Mouse (Mus musculus): ENCODE data around the gene Cstl1. TPM values are rescaled to one million over a fixed set of nuclear protein-coding genes. Genes with fewer than 3 reads are reported as not detected.
"Not testable (repeated sequence)": the region's sequence is repeated elsewhere in the genome, so short reads cannot be mapped to it uniquely, and the experiment has no call there.

Cstl1 gene
- polyA plus RNA-seq, 1 experiment, result not detected

- no peak overlapping the region for H3K27ac ChIP-seq (ENCODE audit: insufficient read depth, low read depth, low read length)
- no peaks in the 10 kb centered on the region for H3K4me1 ChIP-seq (ENCODE audit: control insufficient read depth, insufficient read depth, low read length)
- no peak overlapping the region for H3K4me3 ChIP-seq (ENCODE audit: insufficient read depth, low read length)
- no peak for TF ChIP-seq CTCF (IDR thresholded peaks at IDR 0.05; ENCODE audit: low read depth, low read length)
- TF ChIP-seq POLR2A (IDR thresholded peaks at IDR 0.05; ENCODE audit: borderline replicate concordance, low read depth, low read length), result no peak
Measured at GRCm38 (mm10) chr2:148743846-148744407, 6.2 kb upstream of the Cstl1 start.

GRCm38 (mm10) chr2:148751893-148752813, 2.0 kb downstream of the Cstl1 start:
- TF ChIP-seq CTCF (IDR thresholded peaks at IDR 0.05; ENCODE audit: low read depth, low read length) (no peak), POLR2A (IDR thresholded peaks at IDR 0.05; ENCODE audit: borderline replicate concordance, low read depth, low read length) (no peak)
- H3K27ac ChIP-seq (ENCODE audit: insufficient read depth, low read depth, low read length), result no peak overlapping the region
- peak overlapping the region; percentile 53 for H3K4me3 ChIP-seq (ENCODE audit: insufficient read depth, low read length)
- H3K4me1 ChIP-seq (ENCODE audit: control insufficient read depth, insufficient read depth, low read length), result peaks cover 12% of the 10 kb centered on the region

- Histone ChIP-seq H3K4me1 (ENCODE audit: control insufficient read depth, insufficient read depth, low read length) (peaks cover 12% of the 10 kb centered on the region), H3K27ac (ENCODE audit: insufficient read depth, low read depth, low read length) (no peak overlapping the region), H3K4me3 (ENCODE audit: insufficient read depth, low read length) (no peak overlapping the region)
- TF ChIP-seq CTCF (IDR thresholded peaks at IDR 0.05; ENCODE audit: low read depth, low read length) (no peak), POLR2A (IDR thresholded peaks at IDR 0.05; ENCODE audit: borderline replicate concordance, low read depth, low read length) (no peak)
Measured at GRCm38 (mm10) chr2:148754310-148754846, 4.2 kb downstream of the Cstl1 start.

- Histone ChIP-seq H3K4me1 (ENCODE audit: control insufficient read depth, insufficient read depth, low read length) (peaks cover 9% of the 10 kb centered on the region), H3K27ac (ENCODE audit: insufficient read depth, low read depth, low read length) (peak overlapping the region; percentile 46), H3K4me3 (ENCODE audit: insufficient read depth, low read length) (no peak overlapping the region)
- TF ChIP-seq POLR2A (IDR thresholded peaks at IDR 0.05; ENCODE audit: borderline replicate concordance, low read depth, low read length), result no peak
- TF ChIP-seq CTCF (IDR thresholded peaks at IDR 0.05; ENCODE audit: low read depth, low read length), result no peak
Measured at GRCm38 (mm10) chr2:148763648-148764388, 13.7 kb downstream of the Cstl1 start.

- not testable (repeated sequence) for H3K4me3 ChIP-seq (ENCODE audit: insufficient read depth, low read length); H3K27ac ChIP-seq (ENCODE audit: insufficient read depth, low read depth, low read length)
Measured at GRCm38 (mm10) chr2:148771397-148771796, 21.2 kb downstream of the Cstl1 start, which contains the start of gene Cst11. Cst11 (minus strand) TSS chr2:148771497.

GRCm38 (mm10) chr2:148781709-148782108, 31.6 kb downstream of the Cstl1 start, which contains the start of gene 8030411F24Rik:
8030411F24Rik (plus strand) TSS chr2:148782009.
- Histone ChIP-seq H3K4me1 (ENCODE audit: control insufficient read depth, insufficient read depth, low read length) (no peaks in the 10 kb centered on the region), H3K27ac (ENCODE audit: insufficient read depth, low read depth, low read length) (no peak within 1 kb of the TSS), H3K4me3 (ENCODE audit: insufficient read depth, low read length) (no peak within 1 kb of the TSS)
- TF ChIP-seq CTCF (IDR thresholded peaks at IDR 0.05; ENCODE audit: low read depth, low read length) (no peak), POLR2A (IDR thresholded peaks at IDR 0.05; ENCODE audit: borderline replicate concordance, low read depth, low read length) (no peak)

More at GRCm38 (mm10) chr2:148771397-148771796, 21.2 kb downstream of the Cstl1 start, which contains the start of gene Cst11:
- H3K4me1 ChIP-seq (ENCODE audit: control insufficient read depth, insufficient read depth, low read length), result not testable (repeated sequence)

GRCm38 (mm10) chr2:148789142-148789541, 39.0 kb downstream of the Cstl1 start, which contains the start of gene Cst12:
Cst12 (plus strand) TSS chr2:148789361.
- no peak within 1 kb of the TSS for H3K27ac ChIP-seq (ENCODE audit: insufficient read depth, low read depth, low read length)
- H3K4me3 ChIP-seq (ENCODE audit: insufficient read depth, low read length), result no peak within 1 kb of the TSS
- TF ChIP-seq CTCF (IDR thresholded peaks at IDR 0.05; ENCODE audit: low read depth, low read length) (no peak), POLR2A (IDR thresholded peaks at IDR 0.05; ENCODE audit: borderline replicate concordance, low read depth, low read length) (no peak)
- no peaks in the 10 kb centered on the region for H3K4me1 ChIP-seq (ENCODE audit: control insufficient read depth, insufficient read depth, low read length)

- Histone ChIP-seq H3K4me1 (ENCODE audit: control insufficient read depth, insufficient read depth, low read length) (no peaks in the 10 kb centered on the region), H3K27ac (ENCODE audit: insufficient read depth, low read depth, low read length) (no peak within 1 kb of the TSS), H3K4me3 (ENCODE audit: insufficient read depth, low read length) (no peak within 1 kb of the TSS)
- no peak for TF ChIP-seq POLR2A (IDR thresholded peaks at IDR 0.05; ENCODE audit: borderline replicate concordance, low read depth, low read length)
- no peak for TF ChIP-seq CTCF (IDR thresholded peaks at IDR 0.05; ENCODE audit: low read depth, low read length)
Measured at GRCm38 (mm10) chr2:148798485-148798884, 48.3 kb downstream of the Cstl1 start, which contains the start of gene Cst8. Cst8 (plus strand) TSS chr2:148798785.

- H3K4me1 ChIP-seq (ENCODE audit: control insufficient read depth, insufficient read depth, low read length), result no peaks in the 10 kb centered on the region
- no peak overlapping the region for H3K27ac ChIP-seq (ENCODE audit: insufficient read depth, low read depth, low read length)
- TF ChIP-seq POLR2A (IDR thresholded peaks at IDR 0.05; ENCODE audit: borderline replicate concordance, low read depth, low read length), result no peak
- TF ChIP-seq CTCF (IDR thresholded peaks at IDR 0.05; ENCODE audit: low read depth, low read length), result no peak
- H3K4me3 ChIP-seq (ENCODE audit: insufficient read depth, low read length), result no peak overlapping the region
Measured at GRCm38 (mm10) chr2:148801491-148801921, 51.3 kb downstream of the Cstl1 start.

Other genes with a start within 250 kb of the Cstl1 start
- gene Nxt1, start 77.8 kb upstream of the Cstl1 start, polyA plus RNA-seq (2012; ENCODE audit: insufficient read depth, insufficient read length, missing spikeins), result 20.7 and 22.8 TPM in 2 replicates
- gene Gzf1, start 69.3 kb upstream of the Cstl1 start, polyA plus RNA-seq (2012; ENCODE audit: insufficient read depth, insufficient read length, missing spikeins), result 18.5 and 20.2 TPM in 2 replicates
- gene Napb, start 17.9 kb upstream of the Cstl1 start, polyA plus RNA-seq (2012; ENCODE audit: insufficient read depth, insufficient read length, missing spikeins), result 3.4 and 3.7 TPM in 2 replicates
- gene Cst11, start 21.1 kb downstream of the Cstl1 start, polyA plus RNA-seq (2012; ENCODE audit: insufficient read depth, insufficient read length, missing spikeins), result not detected in 2 replicates
- gene 8030411F24Rik, start 31.7 kb downstream of the Cstl1 start, polyA plus RNA-seq (2012; ENCODE audit: insufficient read depth, insufficient read length, missing spikeins), result not detected in 2 replicates
- gene Cst12, start 39.0 kb downstream of the Cstl1 start, polyA plus RNA-seq (2012; ENCODE audit: insufficient read depth, insufficient read length, missing spikeins), result not detected in 2 replicates
- gene Cst8, start 48.4 kb downstream of the Cstl1 start, polyA plus RNA-seq (2012; ENCODE audit: insufficient read depth, insufficient read length, missing spikeins), result not detected in 2 replicates
- gene Cst13, start 69.7 kb downstream of the Cstl1 start, polyA plus RNA-seq (2012; ENCODE audit: insufficient read depth, insufficient read length, missing spikeins), result not detected in 2 replicates
- not detected in 2 replicates for gene Cst9, start 84.8 kb downstream of the Cstl1 start, polyA plus RNA-seq (2012; ENCODE audit: insufficient read depth, insufficient read length, missing spikeins)
- gene 9230104L09Rik, start 114.7 kb downstream of the Cstl1 start, polyA plus RNA-seq (2012; ENCODE audit: insufficient read depth, insufficient read length, missing spikeins), result not detected in 2 replicates
- gene Cst3, start 125.3 kb downstream of the Cstl1 start, polyA plus RNA-seq (2012; ENCODE audit: insufficient read depth, insufficient read length, missing spikeins), result 2,557 and 2,597 TPM in 2 replicates

All from bone marrow macrophage, adult 2 months (primary cell).